Mouse (Mus musculus) hindbrain, postnatal 0 days (tissue): Measurements from ENCODE around the gene Kmt2d. TPM values are rescaled to one million over a fixed set of nuclear protein-coding genes. Genes with fewer than 3 reads are reported as not detected.

ENCODE experiments used
- ATAC-seq: fragments of 200-750 bp; cut with Nextera tagmentation; 2 replicates; pipeline ENCODE4 v1.8.0; 2017; ENCODE audit warnings: mild to moderate bottlenecking, moderate TSS enrichment, moderate library complexity
- DNase-seq: peaks from one replicate; pipeline ENCODE4 v3.0.0-alpha.2; 2015; ENCODE audit warnings: low spot score
- H3K27ac ChIP-seq: fragments of 300-500 bp; sonication (generic); 2 replicates; pipeline ENCODE4 v1.5.1; 2014; ENCODE audit warnings: mild to moderate bottlenecking
- H3K27me3 ChIP-seq: fragments of 300-500 bp; sonication (generic); 2 replicates; pipeline ENCODE4 v1.6.1; 2014; ENCODE audit warnings: low read length, mixed read lengths; ENCODE audit not compliant: insufficient read depth
- H3K36me3 ChIP-seq: fragments of 300-500 bp; sonication (generic); 2 replicates; pipeline ENCODE4 v1.6.1; 2014; ENCODE audit warnings: low read length, mixed read lengths; ENCODE audit not compliant: insufficient read depth
- H3K4me1 ChIP-seq: fragments of 300-500 bp; sonication (generic); 2 replicates; pipeline ENCODE4 v1.6.1; 2014; ENCODE audit warnings: antibody characterized with exemption, low read length, mixed read lengths; ENCODE audit not compliant: insufficient read depth
- H3K4me2 ChIP-seq: fragments of 300-500 bp; sonication (generic); 2 replicates; pipeline ENCODE4 v1.6.1; 2014; ENCODE audit warnings: low read depth, mild to moderate bottlenecking, low read length, moderate library complexity, mixed read lengths
- H3K4me3 ChIP-seq: fragments of 300-500 bp; sonication (generic); 2 replicates; pipeline ENCODE4 v1.5.1; 2014; ENCODE audit warnings: low read length
- H3K9ac ChIP-seq: fragments of 300-500 bp; sonication (generic); replicated peaks from 2 replicates; pipeline ENCODE4 v1.6.1; 2014; ENCODE audit warnings: mild to moderate bottlenecking, low read length, moderate library complexity, mixed read lengths
- H3K9me3 ChIP-seq: fragments of 300-500 bp; sonication (generic); 2 replicates; pipeline ENCODE4 v1.6.1; 2016; ENCODE audit warnings: low read length, mixed read lengths
- CTCF ChIP-seq: IDR thresholded peaks from 2 replicates; pipeline ENCODE4 v1.5.1; 2016; ENCODE audit warnings: antibody characterized with exemption, control low read depth, low read depth
- WGBS: fragments of 180-500 bp; shearing (Covaris S2); extraction: QIAGEN DNeasy Blood & Tissue Kit; methylation state at CpG from one replicate; pipeline ENCODE4 v1.1.7; 2014; 5-methylcytosine and 5-hydroxymethylcytosine counted together
- polyA plus RNA-seq: library from polyadenylated mRNA; unstranded; fragments of >200 nt; fragmentation: Nextera tagmentation; extraction: Ambion mirVana; gene quantifications from 2 replicates; pipeline ENCODE4 v1.2.1, GENCODE M21; 2015
- total RNA-seq: library from RNA; depleted of rRNA; stranded (reverse); fragments of >200 nt; gene quantifications from 2 replicates; pipeline ENCODE4 v1.2.3, GENCODE M21; 2014

Gene Kmt2d
- total and polyA plus RNA-seq, 2 experiments from 2014 or later, result 7.4 to 27.7 TPM

GRCm38 (mm10) chr15:98894746-98895634 is 24.0 kb upstream of the Kmt2d start:
- Histone ChIP-seq H3K4me1 (peaks cover 29% of the 10 kb centered on the region), H3K9ac (0 out of 2 replicates have a peak overlapping the region, but pooled peaks have one; percentile 10), H3K36me3 (no peaks in the 10 kb centered on the region), H3K4me2 (peak overlapping the region; percentile 93), H3K9me3 (no peaks in the 10 kb centered on the region), H3K27ac (no peak overlapping the region), H3K27me3 (peaks cover 62% of the 10 kb centered on the region), H3K4me3 (peak overlapping the region; percentile 48)
- no peak for TF ChIP-seq CTCF
- ATAC-seq (no peak), DNase-seq (no peak)
- WGBS, result 6% methylated on average over 38 of the region's 38 CpGs

GRCm38 (mm10) chr15:98893940-98894745 is 23.1 kb upstream of the Kmt2d start, which contains the start of gene Rhebl1:
Gene Rhebl1, minus strand, starts transcription at chr15:98894540.
- Histone ChIP-seq H3K4me3 (peak within 1 kb of the TSS; percentile 48), H3K36me3 (no peaks in the 10 kb centered on the region), H3K4me1 (peaks cover 29% of the 10 kb centered on the region), H3K9me3 (no peaks in the 10 kb centered on the region), H3K27ac (no peak within 1 kb of the TSS), H3K4me2 (peak within 1 kb of the TSS; percentile 93), H3K27me3 (peaks cover 59% of the 10 kb centered on the region), H3K9ac (peak within 1 kb of the TSS; percentile 46)
- WGBS, result under 1% methylated on average over 77 of the region's 77 CpGs
- DNase-seq, result peak; percentile 31
- TF ChIP-seq CTCF, result no peak
- ATAC-seq, result no peak; the same call in 1 of the 2 replicates

- no peak overlapping the region for H3K4me2 ChIP-seq
- no peak for TF ChIP-seq CTCF
- no peak overlapping the region for H3K4me3 ChIP-seq
- H3K9ac ChIP-seq, result no peak overlapping the region
- H3K27ac ChIP-seq, result no peak overlapping the region
- H3K9me3 ChIP-seq, result no peaks in the 10 kb centered on the region
- WGBS, result 56% methylated on average over 4 of the region's 4 CpGs
- ATAC-seq (no peak), DNase-seq (no peak)
- peaks cover 48% of the 10 kb centered on the region for H3K27me3 ChIP-seq
- H3K36me3 ChIP-seq, result no peaks in the 10 kb centered on the region
- peaks cover 25% of the 10 kb centered on the region for H3K4me1 ChIP-seq
Observed at GRCm38 (mm10) chr15:98893036-98893435, 22.0 kb upstream of the Kmt2d start.

GRCm38 (mm10) chr15:98891907-98892606 is 21.1 kb upstream of the Kmt2d start:
- peak; percentile 80 for ATAC-seq
- H3K4me1 ChIP-seq, result peaks cover 21% of the 10 kb centered on the region; the same call in 1 of the 2 replicates
- no peak overlapping the region for H3K4me2 ChIP-seq
- WGBS, result 40% methylated on average over 6 of the region's 6 CpGs
- no peaks in the 10 kb centered on the region for H3K36me3 ChIP-seq
- TF ChIP-seq CTCF, result peak; percentile 96
- H3K4me3 ChIP-seq, result no peak overlapping the region
- peak; percentile 90 for DNase-seq
- H3K27ac ChIP-seq, result no peak overlapping the region
- peaks cover 39% of the 10 kb centered on the region for H3K27me3 ChIP-seq
- no peak overlapping the region for H3K9ac ChIP-seq
- H3K9me3 ChIP-seq, result no peaks in the 10 kb centered on the region

- Histone ChIP-seq H3K4me1 (peaks cover 21% of the 10 kb centered on the region; the same call in 1 of the 2 replicates), H3K4me2 (no peak overlapping the region), H3K36me3 (no peaks in the 10 kb centered on the region), H3K9ac (no peak overlapping the region), H3K27ac (no peak overlapping the region), H3K27me3 (peaks cover 31% of the 10 kb centered on the region), H3K9me3 (no peaks in the 10 kb centered on the region), H3K4me3 (no peak overlapping the region)
- no peak for TF ChIP-seq CTCF
- no peak for DNase-seq
- WGBS, result 13% methylated on average over 19 of the region's 19 CpGs
- ATAC-seq, result no peak
Observed at GRCm38 (mm10) chr15:98891198-98891742, 20.3 kb upstream of the Kmt2d start.

GRCm38 (mm10) chr15:98887526-98887925 is 16.5 kb upstream of the Kmt2d start:
- no peak for TF ChIP-seq CTCF
- Histone ChIP-seq H3K4me2 (no peak overlapping the region), H3K4me1 (no peaks in the 10 kb centered on the region), H3K27ac (no peak overlapping the region), H3K9me3 (no peaks in the 10 kb centered on the region), H3K4me3 (no peak overlapping the region), H3K36me3 (no peaks in the 10 kb centered on the region), H3K27me3 (no peaks in the 10 kb centered on the region), H3K9ac (no peak overlapping the region)
- ATAC-seq (no peak), DNase-seq (no peak)
- WGBS, result 78% methylated on average over 7 of the region's 7 CpGs
